Mouse (Mus musculus) CH12.LX (cell line): ENCODE results near the gene Gtpbp4. TPM values are rescaled to one million over a fixed set of nuclear protein-coding genes. Genes with fewer than 3 reads are reported as not detected.
A peak's percentile ranks its signal among the peaks of the same experiment; 100 is the strongest.
"Not testable (repeated sequence)": the region's sequence is repeated elsewhere in the genome, so short reads cannot be mapped to it uniquely, and the experiment has no call there.

Source experiments
- DNase-seq: peaks from one replicate; pipeline ENCODE4 v3.0.0-alpha.2; 2013; ENCODE audit errors: extremely low read depth
- H3K27ac ChIP-seq: 2 replicates; pipeline ENCODE4 v1.5.1; 2012; ENCODE audit warnings: low read depth, mild to moderate bottlenecking, control low read depth, moderate library complexity; ENCODE audit not compliant: insufficient read depth
- H3K27me3 ChIP-seq: replicated peaks from 2 replicates; pipeline ENCODE3; 2012; ENCODE audit warnings: inconsistent platforms
- H3K36me3 ChIP-seq, 2 experiments: replicated peaks in 1 of 2; 2 replicates each; pipeline versions ENCODE3 to v1.6.1; 2012; ENCODE audit warnings: inconsistent platforms in 1 of 2, low read length in 1 of 2, mild to moderate bottlenecking in 1 of 2, mixed read lengths in 1 of 2, moderate library complexity in 1 of 2; ENCODE audit not compliant: control insufficient read depth in 1 of 2, insufficient read depth in 1 of 2
- H3K4me1 ChIP-seq, 2 experiments: 2 replicates each; pipeline ENCODE4 v1.6.1; 2012; ENCODE audit warnings: inconsistent platforms in 1 of 2, moderate library complexity in 1 of 2; ENCODE audit not compliant: insufficient read depth in 2 of 2, control insufficient read depth in 1 of 2
- H3K4me2 ChIP-seq: 2 replicates; pipeline ENCODE4 v1.6.1; 2012; ENCODE audit warnings: low read depth, mild to moderate bottlenecking, control low read depth; ENCODE audit not compliant: poor library complexity, insufficient read depth, severe bottlenecking
- H3K4me3 ChIP-seq, 3 experiments: fragments of 150-350 bp in 1 of 3; sonication (generic) in 1 of 3; replicated peaks in 1 of 3; 2 replicates each; pipeline versions ENCODE3 to v1.5.1; 2011 to 2012; ENCODE audit warnings: low read depth in 2 of 3, low read length in 2 of 3, mild to moderate bottlenecking in 2 of 3, moderate library complexity in 2 of 3, control low read depth in 1 of 3, improper control_type of control experiment in 1 of 3, inconsistent platforms in 1 of 3, mixed read lengths in 1 of 3; ENCODE audit not compliant: poor library complexity in 1 of 3
- H3K79me2 ChIP-seq: replicated peaks from 2 replicates; pipeline ENCODE4 v1.6.1; 2012; ENCODE audit warnings: mild to moderate bottlenecking, moderate library complexity; ENCODE audit not compliant: control insufficient read depth, poor library complexity, insufficient read depth, severe bottlenecking; ENCODE audit errors: extremely low read depth
- H3K9ac ChIP-seq: 2 replicates; pipeline ENCODE4 v1.6.1; 2012; ENCODE audit warnings: low read depth, mild to moderate bottlenecking, control low read depth, moderate library complexity; ENCODE audit not compliant: insufficient read depth
- H3K9me3 ChIP-seq: replicated peaks from 2 replicates; pipeline ENCODE3; 2012; ENCODE audit warnings: low read length, inconsistent platforms, mixed read lengths
- CHD1 ChIP-seq: IDR thresholded peaks from 2 replicates; pipeline ENCODE4 v1.6.1; 2012; ENCODE audit warnings: low read depth, low read length, improper control_type of control experiment, inconsistent platforms
- EP300 ChIP-seq: IDR thresholded peaks from 2 replicates; pipeline ENCODE4 v1.6.1; 2011; ENCODE audit warnings: low read length, improper control_type of control experiment
- IRF4 ChIP-seq: IDR thresholded peaks from 2 replicates; pipeline ENCODE4 v1.6.1; 2014; ENCODE audit warnings: low read depth, mild to moderate bottlenecking, inconsistent platforms, low read length, improper control_type of control experiment
- JUND ChIP-seq: conservative IDR thresholded peaks from 2 replicates; pipeline ENCODE4 v1.6.1; 2011; ENCODE audit warnings: low read depth, low read length, improper control_type of control experiment
- MAX ChIP-seq: IDR thresholded peaks from 2 replicates; pipeline ENCODE4 v1.6.1; 2011; ENCODE audit warnings: low read length, improper control_type of control experiment
- MAZ ChIP-seq: IDR thresholded peaks from 2 replicates; pipeline ENCODE4 v1.6.1; 2012; ENCODE audit warnings: low read depth, mild to moderate bottlenecking, inconsistent platforms, low read length, improper control_type of control experiment, moderate library complexity
- MXI1 ChIP-seq: IDR thresholded peaks from 2 replicates; pipeline ENCODE4 v1.6.1; 2011; ENCODE audit warnings: mild to moderate bottlenecking, low read depth, low read length, improper control_type of control experiment
- NELFE ChIP-seq: IDR thresholded peaks from 2 replicates; pipeline ENCODE4 v1.6.1; 2011; ENCODE audit warnings: low read depth, low read length, improper control_type of control experiment
- POLR2A ChIP-seq: IDR thresholded peaks from 2 replicates; pipeline ENCODE4 v1.6.1; 2011; ENCODE audit warnings: low read depth, mild to moderate bottlenecking, improper control_type of control experiment, low read length
- POLR2AphosphoS2 ChIP-seq: IDR thresholded peaks from 2 replicates; pipeline ENCODE4 v1.6.1; 2011; ENCODE audit warnings: low read depth, low read length, improper control_type of control experiment
- SIN3A ChIP-seq: IDR thresholded peaks from 2 replicates; pipeline ENCODE4 v1.6.1; 2012; ENCODE audit warnings: low read length, improper control_type of control experiment, inconsistent platforms
- UBTF ChIP-seq: IDR thresholded peaks from 2 replicates; pipeline ENCODE4 v1.6.1; 2012; ENCODE audit warnings: low read depth, mild to moderate bottlenecking, inconsistent platforms, low read length, improper control_type of control experiment, moderate library complexity
- USF2 ChIP-seq: conservative IDR thresholded peaks from 2 replicates; pipeline ENCODE4 v1.6.1; 2011; ENCODE audit warnings: low read depth, low read length, improper control_type of control experiment
- ZMIZ1 ChIP-seq: IDR thresholded peaks from 2 replicates; pipeline ENCODE4 v1.6.1; 2012; ENCODE audit warnings: low read depth, mild to moderate bottlenecking, inconsistent platforms, low read length, improper control_type of control experiment
- ZNF384 ChIP-seq: IDR thresholded peaks from 2 replicates; pipeline ENCODE4 v1.6.1; 2012; ENCODE audit warnings: low read depth, low read length, improper control_type of control experiment, inconsistent platforms
- dilution Hi-C: fragments of 300-500 bp; cut with MboI; formaldehyde crosslinking; loops from 2 replicates; pipeline ENCODE4 v1.14.3; 2020; ENCODE audit warnings: low sequenced_read_pairs; ENCODE audit not compliant: extremely low pct_unique_long_range_greater_than_20kb, extremely low pct_ligation_motif_present
- in situ Hi-C: fragments of 300-500 bp; cut with MboI; formaldehyde crosslinking; loops from 3 replicates; pipeline ENCODE4 v1.14.3; 2019; ENCODE audit warnings: low sequenced_read_pairs, low pct_ligation_motif_present, low pct_unique_long_range_greater_than_20kb, mixed read lengths
- polyA plus RNA-seq: library from polyadenylated mRNA; unstranded; fragments of >175 nt; gene quantifications from 2 replicates; pipeline ENCODE4 v1.2.1, GENCODE M21; 2012; ENCODE audit warnings: low read depth; ENCODE audit not compliant: insufficient read length
- total RNA-seq, 2 experiments: library from RNA; depleted of rRNA; stranded (reverse); fragments of 300-350 nt in 1 of 2; fragments of >200 nt in 1 of 2; gene quantifications; 2 replicates each; pipeline ENCODE4 v1.2.3; 2012 to 2014

The Gtpbp4 gene
- total and polyA plus RNA-seq, 3 experiments: 92.1 to 174 (median 116) TPM

GRCm38 (mm10) chr13:8999464-8999863 lies 3.6 kb upstream of the Gtpbp4 start:
- dilution Hi-C loops: no loop called here

DNA sequence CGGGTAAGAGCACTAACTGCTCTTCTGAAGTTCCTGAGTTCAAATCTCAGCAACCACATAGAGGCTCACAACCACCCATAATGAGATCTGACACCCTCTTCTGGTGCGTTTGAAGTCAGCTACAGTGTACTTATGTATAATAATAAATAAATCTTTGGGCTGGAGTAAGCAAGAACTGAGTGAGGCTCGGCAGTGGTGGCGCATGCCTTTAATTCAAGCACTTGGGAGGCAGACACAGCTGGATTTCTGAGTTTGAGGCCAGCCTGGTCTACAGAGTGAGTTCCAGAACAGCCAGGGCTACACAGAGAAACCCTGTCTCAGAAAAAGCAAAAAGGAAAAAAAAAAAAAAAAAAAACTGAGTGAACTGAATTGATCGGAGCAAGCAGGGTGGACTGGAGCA lies 1.3 kb upstream of the Gtpbp4 start:
- H3K79me2 ChIP-seq: peaks cover 32% of the 10 kb centered on the region
- dilution Hi-C loops, H3K27ac ChIP-seq, in situ Hi-C loops, DNase-seq, H3K36me3 ChIP-seq, H3K9ac ChIP-seq, H3K4me3 ChIP-seq, H3K9me3 ChIP-seq, H3K27me3 ChIP-seq: not testable (repeated sequence)
- H3K4me1 ChIP-seq: peaks cover 5 to 17% of the 10 kb centered on the region in 2 experiments; a peak in 2 of 4 replicates
- H3K4me2 ChIP-seq: peak overlapping the region; percentile 52
- TF ChIP-seq CHD1: 0 out of 2 replicates have a peak, but pooled peaks have one; percentile 22

More at GRCm38 (mm10) chr13:8999464-8999863, 3.6 kb upstream of the Gtpbp4 start:
- H3K4me2 ChIP-seq: no peak overlapping the region
- peaks cover 13% of the 10 kb centered on the region for H3K79me2 ChIP-seq
- no peak overlapping the region for H3K27ac ChIP-seq
- TF ChIP-seq MAX (no peak), POLR2AphosphoS2 (no peak)
- in situ Hi-C loops: no loop called here
- no peak overlapping the region for H3K9ac ChIP-seq
- no peak overlapping the region for H3K4me3 ChIP-seq
- no peak for DNase-seq
- no peaks in the 10 kb centered on the region for H3K27me3 ChIP-seq
- no peaks in the 10 kb centered on the region for H3K36me3 ChIP-seq
- H3K9me3 ChIP-seq: no peaks in the 10 kb centered on the region
- H3K4me1 ChIP-seq: peaks cover 0 to 4% of the 10 kb centered on the region in 2 experiments; a peak in 1 of 4 replicates

- Histone ChIP-seq H3K4me2 (peak overlapping the region; percentile 99), H3K27ac (peak overlapping the region; percentile 27; the same call in 1 of the 2 replicates), H3K9me3 (no peaks in the 10 kb centered on the region), H3K27me3 (no peaks in the 10 kb centered on the region), H3K4me3 (peak overlapping the region; percentile 93 to 99 (median 95)), H3K9ac (peak overlapping the region; percentile 93), H3K4me1 (peaks cover 5 to 17% of the 10 kb centered on the region in 2 experiments; a peak in 2 of 4 replicates), H3K36me3 (peaks cover 9 to 26% of the 10 kb centered on the region in 2 experiments), H3K79me2 (peaks cover 50% of the 10 kb centered on the region)
- TF ChIP-seq ZNF384 (no peak), JUND (no peak), USF2 (no peak), POLR2A (no peak), NELFE (peak; percentile 78; the same call in 1 of the 2 replicates), SIN3A (no peak; the same call in 1 of the 2 replicates), IRF4 (no peak), MAZ (no peak), POLR2AphosphoS2 (peak; percentile 74; the same call in 1 of the 2 replicates), EP300 (no peak), MXI1 (peak; percentile 55; the same call in 1 of the 2 replicates), ZMIZ1 (0 out of 2 replicates have a peak, but pooled peaks have one; percentile 34), UBTF (0 out of 2 replicates have a peak, but pooled peaks have one; percentile 41)
- in situ Hi-C loops: no loop called here
- peak; percentile 57 for DNase-seq
- dilution Hi-C loops: no loop called here
These were observed 509 bp downstream of the Gtpbp4 start for GRCm38 (mm10) chr13:8995159-8995989.
